Mouse (Mus musculus) intestine, embryonic 14.5 days (tissue): Measurements from ENCODE around the gene Bcas1. TPM values are rescaled to one million over a fixed set of nuclear protein-coding genes. Genes with fewer than 3 reads are reported as not detected.

Source experiments
- ATAC-seq: fragments of 200-750 bp; cut with Nextera tagmentation; replicated peaks from 2 replicates; pipeline ENCODE4 v1.8.0; 2017; ENCODE audit warnings: low read depth, moderate number of reproducible peaks, moderate TSS enrichment, moderate library complexity; ENCODE audit not compliant: low FRiP score, low TSS enrichment
- DNase-seq: peaks from one replicate; pipeline ENCODE4 v3.0.0-alpha.2; 2018; ENCODE audit warnings: low spot score
- H3K27ac ChIP-seq: fragments of 300-500 bp; sonication (generic); 2 replicates; pipeline ENCODE4 v1.5.1; 2014; ENCODE audit warnings: low read depth, mild to moderate bottlenecking, control low read depth
- H3K27me3 ChIP-seq: fragments of 300-500 bp; sonication (generic); replicated peaks from 2 replicates; pipeline ENCODE4 v1.6.1; 2014; ENCODE audit warnings: low read length, control low read depth; ENCODE audit not compliant: control insufficient read depth, insufficient read depth
- H3K36me3 ChIP-seq: fragments of 300-500 bp; sonication (generic); 2 replicates; pipeline ENCODE4 v1.6.1; 2014; ENCODE audit warnings: low read length, control low read depth; ENCODE audit not compliant: control insufficient read depth, insufficient read depth
- H3K4me1 ChIP-seq: fragments of 300-500 bp; sonication (generic); replicated peaks from 2 replicates; pipeline ENCODE4 v1.6.1; 2014; ENCODE audit warnings: low read length, control low read depth, mixed read lengths; ENCODE audit not compliant: control insufficient read depth, insufficient read depth
- H3K4me2 ChIP-seq: fragments of 300-500 bp; sonication (generic); 2 replicates; pipeline ENCODE4 v1.6.1; 2014; ENCODE audit warnings: low read length
- H3K4me3 ChIP-seq: fragments of 300-500 bp; sonication (generic); 2 replicates; pipeline ENCODE4 v1.5.1; 2014; ENCODE audit warnings: low read depth, low read length, control low read depth, mixed read lengths
- H3K9ac ChIP-seq: fragments of 300-500 bp; sonication (generic); 2 replicates; pipeline ENCODE4 v1.6.1; 2014; ENCODE audit warnings: mild to moderate bottlenecking, low read length
- H3K9me3 ChIP-seq: fragments of 300-500 bp; sonication (generic); 2 replicates; pipeline ENCODE4 v1.6.1; 2016; ENCODE audit warnings: low read length, control low read depth; ENCODE audit not compliant: control insufficient read depth
- WGBS: fragments of 180-500 bp; shearing (Covaris S2); extraction: QIAGEN DNeasy Blood & Tissue Kit; methylation state at CpG from one replicate; pipeline ENCODE4 v1.1.7; 2014; 5-methylcytosine and 5-hydroxymethylcytosine counted together
- polyA plus RNA-seq: library from polyadenylated mRNA; unstranded; fragments of >200 nt; fragmentation: Nextera tagmentation; extraction: Ambion mirVana; gene quantifications from 2 replicates; pipeline ENCODE4 v1.2.1, GENCODE M21; 2014

Gene Bcas1
- polyA plus RNA-seq, 1 experiment from 2014 or later = 1.8 TPM

DNA sequence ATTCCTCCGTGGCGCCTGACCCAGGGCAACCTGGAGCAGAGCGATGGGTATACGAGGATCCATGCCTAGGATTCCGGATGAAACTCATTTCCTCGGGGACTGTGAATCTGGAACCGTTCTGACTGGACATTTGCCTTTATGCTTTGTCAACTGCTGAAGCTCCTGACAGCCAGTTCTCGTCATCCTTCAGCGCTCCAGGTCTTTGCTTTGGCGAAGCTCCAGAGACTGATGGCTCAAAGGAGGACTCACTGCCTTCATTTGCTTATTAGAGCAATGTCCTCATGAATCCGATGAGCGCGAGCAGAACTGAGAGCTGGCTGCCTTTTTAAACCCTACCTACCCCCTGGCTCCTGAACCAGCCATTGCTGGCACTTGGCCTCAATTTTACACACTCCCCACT is 11.1 kb upstream of the Bcas1 start:
- Histone ChIP-seq H3K4me3 (no peak overlapping the region), H3K9me3 (no peaks in the 10 kb centered on the region), H3K9ac (no peak overlapping the region), H3K27ac (no peak overlapping the region), H3K36me3 (no peaks in the 10 kb centered on the region), H3K4me2 (no peak overlapping the region), H3K27me3 (no peaks in the 10 kb centered on the region), H3K4me1 (no peaks in the 10 kb centered on the region)
- ATAC-seq = no peak
- 46% methylated on average over 13 of the region's 13 CpGs for WGBS
- DNase-seq = no peak

DNA sequence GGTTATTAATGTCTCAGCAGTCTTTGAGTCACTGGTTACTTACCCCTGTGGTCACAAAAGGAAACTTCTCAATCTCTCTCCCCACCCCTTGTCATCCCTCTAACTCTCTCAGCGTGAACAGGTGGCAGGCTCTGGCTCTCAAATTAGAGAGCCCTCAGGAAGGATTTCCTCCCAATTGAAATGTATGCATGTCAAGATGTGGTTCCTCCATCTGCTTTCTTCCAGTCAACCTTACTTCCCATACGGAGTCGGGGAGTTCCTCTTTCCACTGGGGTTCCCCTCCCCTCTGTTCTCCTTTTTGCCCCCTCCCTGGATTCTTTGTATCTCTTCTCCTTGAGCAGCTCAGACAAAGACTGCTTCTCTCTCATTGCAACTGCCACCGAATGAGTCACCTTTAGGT is 8.6 kb upstream of the Bcas1 start:
- Histone ChIP-seq H3K36me3 (no peaks in the 10 kb centered on the region), H3K9ac (no peak overlapping the region), H3K9me3 (no peaks in the 10 kb centered on the region), H3K4me1 (no peaks in the 10 kb centered on the region), H3K27ac (no peak overlapping the region), H3K4me2 (no peak overlapping the region), H3K27me3 (no peaks in the 10 kb centered on the region), H3K4me3 (no peak overlapping the region)
- ATAC-seq (no peak), DNase-seq (no peak)
- WGBS = 69% methylated on average over 4 of the region's 4 CpGs

- no peaks in the 10 kb centered on the region for H3K27me3 ChIP-seq
- H3K9me3 ChIP-seq = no peaks in the 10 kb centered on the region
- H3K9ac ChIP-seq = no peak overlapping the region
- H3K27ac ChIP-seq = no peak overlapping the region
- H3K4me2 ChIP-seq = no peak overlapping the region
- 67% methylated on average over 6 of the region's 6 CpGs for WGBS
- no peaks in the 10 kb centered on the region for H3K36me3 ChIP-seq
- no peak for ATAC-seq
- H3K4me3 ChIP-seq = no peak overlapping the region
- DNase-seq = no peak
- 0 out of 2 replicates have a peak, but pooled peaks cover 3% of the 10 kb centered on the region for H3K4me1 ChIP-seq
Measured at GRCm38 (mm10) chr2:170432152-170432551, 4.5 kb upstream of the Bcas1 start.

GRCm38 (mm10) chr2:170428966-170429365 is 1.3 kb upstream of the Bcas1 start:
- no peak for ATAC-seq
- no peak overlapping the region for H3K9ac ChIP-seq

DNA sequence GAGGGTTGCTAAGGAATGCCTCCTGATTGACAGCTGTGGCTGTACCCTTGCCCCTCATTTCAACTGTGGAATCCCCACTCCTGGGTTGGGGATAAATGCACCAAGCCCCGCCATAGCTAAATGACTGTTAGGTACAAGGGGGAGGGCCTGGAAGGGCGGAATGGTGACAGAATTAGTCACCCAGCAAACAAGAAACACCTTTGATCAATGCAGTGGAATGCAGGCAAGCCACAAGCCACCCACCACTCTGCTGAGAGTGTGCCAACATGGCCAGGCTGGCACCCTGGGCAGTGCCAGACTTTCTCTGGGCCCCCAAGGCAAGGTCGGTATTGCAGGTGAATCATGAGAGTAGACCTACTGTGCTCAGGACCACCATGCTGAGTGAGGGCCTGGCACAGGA is 3.5 kb downstream of the Bcas1 start:
- Histone ChIP-seq H3K36me3 (no peaks in the 10 kb centered on the region), H3K27me3 (no peaks in the 10 kb centered on the region), H3K4me2 (no peak overlapping the region), H3K4me1 (0 out of 2 replicates have a peak, but pooled peaks cover 2% of the 10 kb centered on the region), H3K27ac (no peak overlapping the region), H3K9me3 (no peaks in the 10 kb centered on the region), H3K4me3 (no peak overlapping the region), H3K9ac (no peak overlapping the region)
- DNase-seq = no peak
- ATAC-seq = no peak
- WGBS = 69% methylated on average over 3 of the region's 3 CpGs

More at GRCm38 (mm10) chr2:170428966-170429365, 1.3 kb upstream of the Bcas1 start:
- no peaks in the 10 kb centered on the region for H3K27me3 ChIP-seq
- no peak for DNase-seq
- 58% methylated on average over 8 of the region's 8 CpGs for WGBS
- H3K4me3 ChIP-seq = no peak overlapping the region
- H3K4me1 ChIP-seq = 0 out of 2 replicates have a peak, but pooled peaks cover 3% of the 10 kb centered on the region
- H3K36me3 ChIP-seq = no peaks in the 10 kb centered on the region
- H3K27ac ChIP-seq = no peak overlapping the region
- no peaks in the 10 kb centered on the region for H3K9me3 ChIP-seq
- no peak overlapping the region for H3K4me2 ChIP-seq

DNA sequence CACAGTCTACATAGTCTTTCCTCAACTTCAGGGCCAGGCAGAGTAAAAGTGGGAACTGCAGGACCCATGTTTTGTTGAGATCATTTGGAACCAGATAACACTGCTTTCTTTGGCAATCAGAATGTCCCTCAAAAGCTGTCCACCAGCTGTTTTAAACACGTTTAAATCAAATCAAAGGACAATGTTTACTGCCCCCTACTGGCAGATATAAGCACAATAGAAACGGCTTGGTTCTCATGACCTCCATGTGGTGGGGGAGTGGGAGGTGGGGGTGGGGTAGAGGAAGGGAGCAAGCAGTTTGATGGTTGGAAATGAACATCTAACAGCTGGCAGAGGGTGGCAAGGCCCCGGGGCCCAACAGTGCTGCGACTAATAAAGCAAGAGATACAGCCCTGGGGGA is 5.7 kb downstream of the Bcas1 start:
- Histone ChIP-seq H3K4me3 (no peak overlapping the region), H3K9me3 (no peaks in the 10 kb centered on the region), H3K4me2 (no peak overlapping the region), H3K4me1 (no peaks in the 10 kb centered on the region), H3K9ac (no peak overlapping the region), H3K27me3 (no peaks in the 10 kb centered on the region), H3K36me3 (no peaks in the 10 kb centered on the region), H3K27ac (no peak overlapping the region)
- DNase-seq = no peak
- 47% methylated on average over 4 of the region's 4 CpGs for WGBS
- no peak for ATAC-seq

DNA sequence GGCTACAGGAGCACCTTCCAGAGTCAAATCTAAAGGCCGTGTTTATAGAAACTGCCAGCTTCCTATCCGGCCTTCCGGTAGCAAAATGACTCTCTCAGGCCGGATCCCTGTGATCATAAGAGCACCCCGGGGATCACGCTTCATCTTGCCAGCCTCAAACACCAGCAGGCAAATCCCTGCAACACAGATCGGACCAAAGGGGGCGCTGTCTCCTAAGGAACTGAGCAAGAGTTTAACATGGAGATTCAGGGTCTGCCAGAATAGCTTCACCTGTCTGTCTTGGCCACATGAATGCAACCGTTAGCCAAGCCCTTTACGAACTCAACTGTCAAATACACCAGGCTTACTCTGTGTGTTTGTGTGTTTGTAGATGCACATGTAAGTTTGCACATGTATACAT is 8.9 kb downstream of the Bcas1 start:
- Histone ChIP-seq H3K9ac (no peak overlapping the region), H3K4me1 (no peaks in the 10 kb centered on the region), H3K4me3 (no peak overlapping the region), H3K4me2 (no peak overlapping the region), H3K27me3 (no peaks in the 10 kb centered on the region), H3K36me3 (no peaks in the 10 kb centered on the region), H3K9me3 (no peaks in the 10 kb centered on the region), H3K27ac (no peak overlapping the region)
- WGBS = 37% methylated on average over 10 of the region's 10 CpGs
- DNase-seq (peak; percentile 69), ATAC-seq (no peak)

- Histone ChIP-seq H3K36me3 (no peaks in the 10 kb centered on the region), H3K27ac (no peak overlapping the region), H3K9ac (no peak overlapping the region), H3K4me2 (peak overlapping the region; percentile 35), H3K27me3 (peaks cover 21% of the 10 kb centered on the region), H3K4me3 (no peak overlapping the region), H3K9me3 (no peaks in the 10 kb centered on the region), H3K4me1 (0 out of 2 replicates have a peak, but pooled peaks cover 4% of the 10 kb centered on the region)
- WGBS = 5% methylated on average over 13 of the region's 13 CpGs
- ATAC-seq = 0 out of 2 replicates have a peak, but pooled peaks have one; percentile 36
- DNase-seq = no peak
Measured at GRCm38 (mm10) chr2:170411490-170412168, 16.0 kb downstream of the Bcas1 start.
